Mouse (Mus musculus) left cerebral cortex, adult 2 months (tissue): ENCODE measurements around the gene Dupd1. TPM values are rescaled to one million over a fixed set of nuclear protein-coding genes. Genes with fewer than 3 reads are reported as not detected.

Experiments
- DNase-seq, 2 experiments: peaks; one replicate each; pipeline ENCODE4 v3.0.0; 2021 to 2022; ENCODE audit warnings: low spot score in 2 of 2, mixed read lengths in 1 of 2; ENCODE audit errors: extremely low spot score in 1 of 2
- H3K27ac ChIP-seq: fragments of 200-600 bp; 2 replicates; pipeline ENCODE4 v1.8.1; 2022
- H3K4me3 ChIP-seq: fragments of 200-600 bp; 2 replicates; pipeline ENCODE4 v1.8.1; 2022
- CTCF ChIP-seq: fragments of 200-600 bp; IDR thresholded peaks from 2 replicates; pipeline ENCODE4 v1.8.1; 2022; ENCODE audit warnings: antibody characterized with exemption, mild to moderate bottlenecking, moderate library complexity
- intact Hi-C: fragments of 180-260 bp; cut with DNase I; formaldehyde crosslinking; loops from one replicate; pipeline ENCODE4 v1.15.1; 2025
- total RNA-seq, 2 experiments: library from RNA; stranded (reverse); gene quantifications; 2 replicates each; pipeline ENCODE4 v1.2.3; 2021

The Dupd1 gene
- total RNA-seq, 2 experiments from 2014 or later = not detected

GRCm38 (mm10) chr14:21669218-21669617 is 45.2 kb downstream of the Dupd1 start:
- intact Hi-C loops = no loop called here
- TF ChIP-seq CTCF = no peak
- H3K27ac ChIP-seq = peak overlapping the region; percentile 4; the same call in 1 of the 2 replicates

GRCm38 (mm10) chr14:21662465-21663142 is 51.8 kb downstream of the Dupd1 start:
- peak; percentile 39 for TF ChIP-seq CTCF
- no peak overlapping the region for H3K4me3 ChIP-seq
- intact Hi-C loops = loop anchor here (5.0 kb wide), 1 partner anchor 165 kb away; no protein-coding TSS in a partner anchor
- no peak for DNase-seq
- no peak overlapping the region; the same call in 1 of the 2 replicates for H3K27ac ChIP-seq

More at GRCm38 (mm10) chr14:21669218-21669617, 45.2 kb downstream of the Dupd1 start:
- DNase-seq = no peak
- no peak overlapping the region for H3K4me3 ChIP-seq

- DNase-seq = peak; percentile 52 to 65
- intact Hi-C loops = loop anchor here (2.0 to 5.0 kb wide), 4 partner anchors 21 to 523 kb away; no protein-coding TSS in a partner anchor
- Histone ChIP-seq H3K4me3 (peak overlapping the region; percentile 13; the same call in 1 of the 2 replicates), H3K27ac (peak overlapping the region; percentile 64)
- peak; percentile 73 for TF ChIP-seq CTCF
These were observed 54.7 kb downstream of the Dupd1 start for GRCm38 (mm10) chr14:21659652-21660051.

GRCm38 (mm10) chr14:21659155-21659554 is 55.2 kb downstream of the Dupd1 start:
- intact Hi-C loops = loop anchor here (2.0 to 5.0 kb wide), 3 partner anchors 20 to 522 kb away; no protein-coding TSS in a partner anchor
- no peak for DNase-seq
- Histone ChIP-seq H3K4me3 (peak overlapping the region; percentile 13; the same call in 1 of the 2 replicates), H3K27ac (peak overlapping the region; percentile 64)
- no peak for TF ChIP-seq CTCF

DNA sequence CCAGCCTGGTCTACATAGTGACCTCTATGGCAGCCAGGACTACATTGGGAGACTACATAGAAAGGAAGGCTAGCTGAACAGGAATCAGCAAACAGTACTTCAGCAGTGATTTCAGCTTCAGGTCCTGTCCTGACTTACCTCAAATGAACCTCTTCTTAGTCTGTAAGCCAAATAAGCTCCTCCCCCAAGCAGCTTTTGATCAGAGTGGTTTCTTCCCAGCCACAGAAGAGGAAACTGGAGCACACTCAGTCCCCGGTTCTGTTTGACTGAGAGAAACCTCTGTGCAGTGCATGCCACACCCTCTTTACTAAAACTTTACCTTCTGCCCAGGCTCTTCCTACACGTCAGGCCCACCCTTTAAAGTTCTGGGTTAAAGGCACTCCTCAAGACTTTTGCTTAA is 60.6 kb downstream of the Dupd1 start:
- intact Hi-C loops = no loop called here
- Histone ChIP-seq H3K4me3 (no peak overlapping the region), H3K27ac (no peak overlapping the region)
- DNase-seq = no peak
- no peak for TF ChIP-seq CTCF

- intact Hi-C loops = no loop called here
- peak overlapping the region; percentile 87 for H3K27ac ChIP-seq
- no peak for DNase-seq
- no peak overlapping the region for H3K4me3 ChIP-seq
- TF ChIP-seq CTCF = no peak
These were observed 73.5 kb downstream of the Dupd1 start for GRCm38 (mm10) chr14:21640806-21641435.

DNA sequence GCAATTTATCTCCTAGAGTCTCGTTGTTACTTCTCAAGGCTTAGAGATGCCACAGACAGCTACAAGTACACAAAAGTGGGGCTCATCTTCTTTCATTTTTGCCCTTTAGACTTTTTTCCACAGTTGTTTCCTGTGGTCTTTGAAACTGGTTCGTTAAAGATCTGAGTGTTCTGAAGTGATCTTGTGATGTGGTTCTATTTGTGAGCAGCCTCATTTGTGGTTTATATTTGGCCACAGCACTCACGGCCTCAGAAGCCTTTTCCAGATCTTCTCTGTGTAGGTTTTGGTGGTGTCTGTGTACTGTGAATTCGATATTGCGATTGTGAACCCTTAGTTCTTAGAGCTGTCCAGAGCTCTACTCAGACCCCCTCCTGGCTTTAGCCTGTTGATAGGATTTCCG is 77.8 kb downstream of the Dupd1 start:
- H3K27ac ChIP-seq = peak overlapping the region; percentile 45

GRCm38 (mm10) chr14:21631665-21632200 is 82.6 kb downstream of the Dupd1 start:
- DNase-seq = no peak
- intact Hi-C loops = no loop called here
- H3K4me3 ChIP-seq = no peak overlapping the region
- TF ChIP-seq CTCF = no peak
- H3K27ac ChIP-seq = no peak overlapping the region; the same call in 1 of the 2 replicates

More for the DNA sequence above, 77.8 kb downstream of the Dupd1 start:
- H3K4me3 ChIP-seq = no peak overlapping the region
- DNase-seq = no peak
- intact Hi-C loops = loop anchor here (5.0 kb wide), 1 partner anchor 114 kb away; no protein-coding TSS in a partner anchor
- no peak for TF ChIP-seq CTCF

Other genes starting within 250 kb of the Dupd1 start
- gene Kat6b, start 233.1 kb downstream of the Dupd1 start, total RNA-seq = 100 to 1,000 TPM; 117 to 118 TPM
- 10 to 100 TPM; 75.1 to 79.7 TPM for gene Samd8, start 36.0 kb upstream of the Dupd1 start, total RNA-seq
- not detected for gene Dusp13, start 36.6 kb upstream of the Dupd1 start, total RNA-seq
- gene Vdac2, start 110.7 kb upstream of the Dupd1 start, total RNA-seq = 100 to 1,000 TPM; 201 to 230 TPM
- 10 to 100 TPM; 22.8 to 24.9 TPM for gene Comtd1, start 134.4 kb upstream of the Dupd1 start, total RNA-seq